Mouse (Mus musculus) liver, embryonic 14.5 days (tissue): ENCODE measurements at regions not wholly inside any gene's neighbourhood (a gene's known extent, or its start where the extent isn't known, plus 50 kb on each side); places are given as distances from the start of the nearest gene placed in this dataset.

Experiments used
- ATAC-seq: fragments of 200-750 bp; cut with Nextera tagmentation; 2 replicates; pipeline ENCODE4 v1.8.0; 2017; ENCODE audit warnings: moderate number of reproducible peaks, mild to moderate bottlenecking, moderate library complexity; ENCODE audit not compliant: insufficient read depth
- DNase-seq, 3 experiments: peaks; one replicate each; pipeline ENCODE4 v3.0.0-alpha.2; 2012 to 2013; ENCODE audit warnings: low read depth in 3 of 3, low spot score in 3 of 3
- H3K27ac ChIP-seq: fragments of 300-500 bp; sonication (generic); 2 replicates; pipeline ENCODE4 v1.5.1; 2014; ENCODE audit warnings: moderate library complexity, mild to moderate bottlenecking, control low read depth, inconsistent platforms
- H3K27me3 ChIP-seq: fragments of 300-500 bp; sonication (generic); 2 replicates; pipeline ENCODE4 v1.6.1; 2014; ENCODE audit warnings: mild to moderate bottlenecking, low read length, moderate library complexity; ENCODE audit not compliant: control insufficient read depth, insufficient read depth
- H3K36me3 ChIP-seq: fragments of 300-500 bp; sonication (generic); replicated peaks from 2 replicates; pipeline ENCODE4 v1.6.1; 2014; ENCODE audit warnings: low read depth; ENCODE audit not compliant: control insufficient read depth, insufficient read depth
- H3K4me1 ChIP-seq, 2 experiments: fragments of 200-500 bp in 1 of 2; fragments of 300-500 bp in 1 of 2; sonication (generic) in 1 of 2; replicated peaks; 2 replicates each; pipeline ENCODE4 v1.6.1; 2012 to 2014; ENCODE audit warnings: antibody characterized with exemption in 1 of 2, inconsistent platforms in 1 of 2, low read length in 1 of 2; ENCODE audit not compliant: control insufficient read depth in 2 of 2, insufficient read depth in 2 of 2
- H3K4me2 ChIP-seq: fragments of 300-500 bp; sonication (generic); 2 replicates; pipeline ENCODE4 v1.6.1; 2014; ENCODE audit warnings: low read depth, mild to moderate bottlenecking, control low read depth, moderate library complexity
- H3K4me3 ChIP-seq, 2 experiments: fragments of 200-500 bp in 1 of 2; fragments of 300-500 bp in 1 of 2; sonication (generic) in 1 of 2; 2 replicates each; pipeline ENCODE4 v1.5.1; 2012 to 2014; ENCODE audit warnings: low read depth in 2 of 2, low read length in 2 of 2, mild to moderate bottlenecking in 2 of 2, control low read depth in 1 of 2, inconsistent platforms in 1 of 2, moderate library complexity in 1 of 2; ENCODE audit not compliant: insufficient read depth in 1 of 2
- H3K9ac ChIP-seq: fragments of 300-500 bp; sonication (generic); replicated peaks from 2 replicates; pipeline ENCODE4 v1.6.1; 2014; ENCODE audit warnings: mild to moderate bottlenecking, control low read depth, moderate library complexity
- H3K9me3 ChIP-seq: fragments of 300-500 bp; sonication (generic); 2 replicates; pipeline ENCODE4 v1.6.1; 2016; ENCODE audit warnings: low read length, mixed read lengths; ENCODE audit not compliant: control insufficient read depth
- CTCF ChIP-seq: IDR thresholded peaks from 2 replicates; pipeline ENCODE4 v1.5.1; 2016; ENCODE audit warnings: antibody characterized with exemption, low read depth, control low read depth
- EP300 ChIP-seq: IDR thresholded peaks from 2 replicates; pipeline ENCODE4 v1.6.1; 2016; ENCODE audit warnings: antibody characterized with exemption, low read depth
- WGBS: fragments of 180-500 bp; shearing (Covaris S2); extraction: QIAGEN DNeasy Blood & Tissue Kit; methylation state at CpG from one replicate; pipeline ENCODE4 v1.1.7; 2014; ENCODE audit not compliant: insufficient replicate concordance; 5-methylcytosine and 5-hydroxymethylcytosine counted together

GRCm38 (mm10) chr16:50753046-50753445, 162.1 kb upstream of the Ccdc54 start:
- Histone ChIP-seq H3K27me3 (no peaks in the 10 kb centered on the region), H3K4me3 (no peak overlapping the region), H3K9me3 (no peaks in the 10 kb centered on the region), H3K36me3 (no peaks in the 10 kb centered on the region), H3K4me2 (no peak overlapping the region), H3K9ac (no peak overlapping the region), H3K4me1 (no peaks in the 10 kb centered on the region), H3K27ac (no peak overlapping the region)
- 66% methylated on average over 11 of the region's 11 CpGs for WGBS
- TF ChIP-seq EP300 (no peak), CTCF (no peak)
- ATAC-seq (no peak), DNase-seq (no peak)

- ATAC-seq (no peak), DNase-seq (no peak)
- Histone ChIP-seq H3K4me3 (no peak overlapping the region), H3K9me3 (no peaks in the 10 kb centered on the region), H3K4me1 (no peaks in the 10 kb centered on the region), H3K36me3 (no peaks in the 10 kb centered on the region), H3K27ac (no peak overlapping the region), H3K4me2 (no peak overlapping the region), H3K9ac (no peak overlapping the region), H3K27me3 (no peaks in the 10 kb centered on the region)
- TF ChIP-seq CTCF (no peak), EP300 (no peak)
- 70% methylated on average over 10 of the region's 10 CpGs for WGBS
Observed at GRCm38 (mm10) chr16:50752277-50752600, 161.3 kb upstream of the Ccdc54 start.

DNA sequence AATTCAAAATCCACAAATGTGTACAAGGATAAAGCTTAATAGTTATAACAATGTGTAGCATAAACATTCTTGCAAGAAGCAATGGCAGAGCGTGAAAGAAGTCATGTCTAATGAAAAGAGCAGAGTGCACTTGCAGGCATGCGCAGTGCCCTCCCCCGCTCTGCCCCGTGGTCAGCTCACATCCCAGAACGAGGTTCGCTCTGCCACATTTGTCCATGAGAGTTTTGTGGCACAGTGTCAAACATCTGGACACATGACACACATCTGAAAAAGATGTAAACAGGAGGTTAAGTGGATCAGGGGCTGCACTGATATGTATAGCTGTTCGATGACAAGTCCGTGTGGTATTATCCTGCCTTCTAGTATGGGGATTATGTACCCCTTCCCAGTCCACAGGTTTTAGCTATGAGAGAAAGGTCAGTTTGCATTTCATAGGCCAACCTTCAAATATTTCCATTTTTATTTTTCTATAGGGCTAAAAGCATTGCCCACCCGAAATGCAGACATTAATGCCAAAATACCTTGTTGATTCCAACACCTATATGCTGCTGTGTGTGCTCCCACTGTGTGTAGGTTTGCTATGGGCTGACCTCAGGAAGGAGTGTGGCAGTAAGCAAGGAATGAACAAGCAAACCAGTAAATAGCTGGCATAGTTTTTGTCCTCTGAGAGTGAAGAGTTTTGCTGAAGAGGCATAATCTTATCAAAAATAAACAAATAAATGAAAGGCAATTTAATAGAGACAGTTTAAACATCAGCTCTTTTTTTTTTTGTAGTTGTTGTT, 160.7 kb upstream of the Ccdc54 start:
- ATAC-seq (no peak), DNase-seq (no peak)
- WGBS: 62% methylated on average over 9 of the region's 9 CpGs
- H3K9me3 ChIP-seq: no peaks in the 10 kb centered on the region
- TF ChIP-seq CTCF: no peak
- TF ChIP-seq EP300: no peak
- no peaks in the 10 kb centered on the region for H3K36me3 ChIP-seq
- H3K27ac ChIP-seq: no peak overlapping the region
- no peaks in the 10 kb centered on the region for H3K27me3 ChIP-seq
- no peak overlapping the region for H3K9ac ChIP-seq
- H3K4me1 ChIP-seq: no peaks in the 10 kb centered on the region
- no peak overlapping the region for H3K4me3 ChIP-seq
- H3K4me2 ChIP-seq: no peak overlapping the region

DNA sequence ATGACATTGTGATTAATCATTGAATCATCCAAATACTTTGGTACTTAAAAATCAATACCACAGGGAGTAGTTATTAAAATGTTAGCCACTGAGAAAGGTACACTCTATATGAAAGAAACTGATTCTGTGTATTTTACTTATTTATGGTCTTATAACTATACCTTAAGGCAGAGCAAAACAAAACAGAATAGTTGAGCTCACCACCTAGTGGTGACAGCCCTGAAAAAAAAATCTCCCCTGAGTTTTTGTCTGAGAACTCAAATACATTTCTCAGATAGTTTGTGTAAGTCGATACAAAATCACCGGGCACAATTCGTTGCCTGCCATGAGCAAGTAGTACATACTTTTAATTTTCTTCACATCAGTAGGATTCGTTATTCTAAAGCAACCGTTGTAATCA, 156.7 kb upstream of the Ccdc54 start:
- ATAC-seq (no peak), DNase-seq (no peak)
- no peaks in the 10 kb centered on the region for H3K27me3 ChIP-seq
- TF ChIP-seq CTCF (no peak), EP300 (no peak)
- no peak overlapping the region for H3K27ac ChIP-seq
- 70% methylated on average over 5 of the region's 5 CpGs for WGBS
- no peak overlapping the region for H3K4me3 ChIP-seq
- H3K4me1 ChIP-seq: no peaks in the 10 kb centered on the region
- no peak overlapping the region for H3K4me2 ChIP-seq
- no peaks in the 10 kb centered on the region for H3K9me3 ChIP-seq
- no peak overlapping the region for H3K9ac ChIP-seq
- no peaks in the 10 kb centered on the region for H3K36me3 ChIP-seq

- TF ChIP-seq CTCF (no peak), EP300 (no peak)
- 28% methylated on average over 2 of the region's 2 CpGs for WGBS
- Histone ChIP-seq H3K4me3 (no peak overlapping the region), H3K9ac (no peak overlapping the region), H3K4me1 (no peaks in the 10 kb centered on the region), H3K27me3 (no peaks in the 10 kb centered on the region), H3K27ac (no peak overlapping the region), H3K36me3 (no peaks in the 10 kb centered on the region), H3K9me3 (no peaks in the 10 kb centered on the region), H3K4me2 (no peak overlapping the region)
- DNase-seq (no peak), ATAC-seq (no peak)
Observed at GRCm38 (mm10) chr16:50745723-50746122, 154.8 kb upstream of the Ccdc54 start.
